Mouse (Mus musculus) layer of hippocampus, adult 9-10 months (tissue): ENCODE results near the gene Lsr.
"Not testable (repeated sequence)": the region's sequence is repeated elsewhere in the genome, so short reads cannot be mapped to it uniquely, and the experiment has no call there.

ENCODE experiments used
- DNase-seq: peaks from one replicate; pipeline ENCODE4 v3.0.0; 2022; ENCODE audit warnings: low spot score

Gene Lsr

GRCm38 (mm10) chr7:30935422-30936099 is 37.7 kb downstream of the Lsr start:
- not testable (repeated sequence) for DNase-seq

GRCm38 (mm10) chr7:30924581-30924980 is 48.7 kb downstream of the Lsr start, which contains the start of gene Hamp2:
TSS of gene Hamp2 (minus strand) at chr7:30924681.
- not testable (repeated sequence) for DNase-seq

- no peak for DNase-seq
Measured at GRCm38 (mm10) chr7:30924071-30924470, 49.2 kb downstream of the Lsr start.

- DNase-seq: not testable (repeated sequence)
Measured at GRCm38 (mm10) chr7:30922490-30922889, 50.8 kb downstream of the Lsr start.

- no peak for DNase-seq
Measured at GRCm38 (mm10) chr7:30920217-30920616, 53.0 kb downstream of the Lsr start.

- no peak for DNase-seq
Measured at GRCm38 (mm10) chr7:30917219-30917618, 56.0 kb downstream of the Lsr start.

GRCm38 (mm10) chr7:30916713-30917112 is 56.6 kb downstream of the Lsr start:
- no peak for DNase-seq

- DNase-seq: no peak
Measured at GRCm38 (mm10) chr7:30914732-30915131, 58.5 kb downstream of the Lsr start, which contains the start of gene Mag. TSS of gene Mag (minus strand) at chr7:30914873.

GRCm38 (mm10) chr7:30909773-30910172 is 63.5 kb downstream of the Lsr start:
- no peak for DNase-seq

GRCm38 (mm10) chr7:30908992-30909431 is 64.3 kb downstream of the Lsr start:
- no peak for DNase-seq

- no peak for DNase-seq
Measured at GRCm38 (mm10) chr7:30908277-30908991, 64.8 kb downstream of the Lsr start.
